Mouse (Mus musculus) telencephalon, adult 2 months (tissue): ENCODE measurements around the gene Gm7029.
"Not testable (repeated sequence)": the region's sequence is repeated elsewhere in the genome, so short reads cannot be mapped to it uniquely, and the experiment has no call there.

Experiments used
- DNase-seq: peaks from one replicate; pipeline ENCODE4 v3.0.0-alpha.2; 2011; ENCODE audit warnings: low read depth, low spot score

The Gm7029 gene

GRCm38 (mm10) chr17:33873537-33873936 is at the start of gene Gm7029:
Gene Gm7029 (plus strand): TSS chr17:33873837.
- not testable (repeated sequence) for DNase-seq

- DNase-seq = peak; percentile 92
These were observed 49.3 kb upstream of the Gm7029 start, which contains the start of the genes Rps28 and Ndufa7 for GRCm38 (mm10) chr17:33824084-33824996. Gene Rps28 (minus strand): TSS chr17:33824562. Gene Ndufa7 (plus strand): TSS chr17:33824572.

- not testable (repeated sequence) for DNase-seq
These were observed 48.7 kb upstream of the Gm7029 start for GRCm38 (mm10) chr17:33824997-33825330.

GRCm38 (mm10) chr17:33825462-33825861 is 48.2 kb upstream of the Gm7029 start:
- no peak for DNase-seq

GRCm38 (mm10) chr17:33826850-33827249 is 46.8 kb upstream of the Gm7029 start:
- peak; percentile 57 for DNase-seq

GRCm38 (mm10) chr17:33828892-33829291 is 44.7 kb upstream of the Gm7029 start:
- no peak for DNase-seq

- no peak for DNase-seq
These were observed 44.1 kb upstream of the Gm7029 start for GRCm38 (mm10) chr17:33829561-33829960.

GRCm38 (mm10) chr17:33842966-33843795 is 30.5 kb upstream of the Gm7029 start, which contains the start of gene Cd320:
Gene Cd320 (plus strand): TSS chr17:33843091.
- DNase-seq = peak; percentile 91

- DNase-seq = no peak
These were observed 29.4 kb upstream of the Gm7029 start for GRCm38 (mm10) chr17:33844196-33844595.

- no peak for DNase-seq
These were observed 25.5 kb upstream of the Gm7029 start for GRCm38 (mm10) chr17:33848139-33848538.

GRCm38 (mm10) chr17:33851331-33851730 is 22.3 kb upstream of the Gm7029 start:
- DNase-seq = no peak

- no peak for DNase-seq
These were observed 15.8 kb upstream of the Gm7029 start for GRCm38 (mm10) chr17:33857816-33858215.

GRCm38 (mm10) chr17:33865330-33866030 is 8.2 kb upstream of the Gm7029 start:
- DNase-seq = peak; percentile 97

GRCm38 (mm10) chr17:33874411-33874810 is 774 bp downstream of the Gm7029 start:
- no peak for DNase-seq

- not testable (repeated sequence) for DNase-seq
These were observed 2.2 kb downstream of the Gm7029 start for GRCm38 (mm10) chr17:33875797-33876196.

- DNase-seq = not testable (repeated sequence)
These were observed 10.7 kb downstream of the Gm7029 start for GRCm38 (mm10) chr17:33884320-33884719.

GRCm38 (mm10) chr17:33887802-33888201 is 14.2 kb downstream of the Gm7029 start:
- DNase-seq = not testable (repeated sequence)

- not testable (repeated sequence) for DNase-seq
These were observed 14.6 kb downstream of the Gm7029 start for GRCm38 (mm10) chr17:33888230-33888629.

- DNase-seq = not testable (repeated sequence)
These were observed 16.4 kb downstream of the Gm7029 start for GRCm38 (mm10) chr17:33889941-33890532.

- peak; percentile 99 for DNase-seq
These were observed 17.0 kb downstream of the Gm7029 start, which contains the start of gene Kifc1 for GRCm38 (mm10) chr17:33890533-33891059. Gene Kifc1 (minus strand): TSS chr17:33890661.

- no peak for DNase-seq
These were observed 17.7 kb downstream of the Gm7029 start for GRCm38 (mm10) chr17:33891357-33891756.
